Mouse (Mus musculus): ENCODE results near the gene Atg7. TPM values are rescaled to one million over a fixed set of nuclear protein-coding genes. Genes with fewer than 3 reads are reported as not detected.

The Atg7 gene
- total and polyA plus RNA-seq, 2 experiments = 18.8 to 31.7 TPM

DNA sequence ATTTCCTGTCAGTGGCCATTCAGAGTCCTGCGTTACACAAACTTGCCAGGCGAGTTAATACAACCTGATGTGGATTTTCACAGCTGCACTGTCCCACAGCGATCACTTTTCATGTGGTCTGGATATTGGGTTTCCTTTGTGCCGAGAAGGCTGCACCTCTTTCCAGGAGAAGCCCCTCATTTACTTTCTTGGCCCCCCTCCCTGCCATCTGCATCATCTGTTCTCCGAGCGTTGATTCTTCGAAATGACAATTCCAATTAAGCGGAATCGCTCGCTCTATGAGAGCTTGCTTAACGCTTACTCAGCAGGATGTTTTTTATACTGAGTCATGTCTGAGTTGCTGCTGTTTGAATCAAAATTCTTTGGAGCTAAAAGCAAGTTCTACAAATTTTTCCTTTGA is 83.8 kb downstream of the Atg7 start:
- DNase-seq (ENCODE audit: extremely low read depth, low read depth, low spot score) = no peak
- H3K4me3 ChIP-seq (ENCODE audit: insufficient read depth, low read depth, low read length) = no peak overlapping the region
- no peak overlapping the region for H3K9ac ChIP-seq (ENCODE audit: low read depth, low read length)
- no peaks in the 10 kb centered on the region for H3K4me1 ChIP-seq (ENCODE audit: control insufficient read depth, insufficient read depth, low read length)
- no peaks in the 10 kb centered on the region for H3K79me2 ChIP-seq (ENCODE audit: control insufficient read depth, insufficient read depth, low read length)
- 95% methylated on average over 11 of the region's 11 CpGs for WGBS
- H3K27me3 ChIP-seq (ENCODE audit: control insufficient read depth, insufficient read depth, low read length) = no peaks in the 10 kb centered on the region
- TF ChIP-seq POLR2A (IDR thresholded peaks at IDR 0.05; ENCODE audit: extremely low read depth, insufficient read depth, low read length) (no peak), CTCF (IDR thresholded peaks at IDR 0.05; ENCODE audit: low read depth, low read length) (no peak)
- peaks cover 19% of the 10 kb centered on the region for H3K36me3 ChIP-seq (ENCODE audit: control insufficient read depth, insufficient read depth, low read length)
- H3K27ac ChIP-seq (replicated peaks; ENCODE audit: insufficient read depth, low read depth, low read length) = no peak overlapping the region

DNA sequence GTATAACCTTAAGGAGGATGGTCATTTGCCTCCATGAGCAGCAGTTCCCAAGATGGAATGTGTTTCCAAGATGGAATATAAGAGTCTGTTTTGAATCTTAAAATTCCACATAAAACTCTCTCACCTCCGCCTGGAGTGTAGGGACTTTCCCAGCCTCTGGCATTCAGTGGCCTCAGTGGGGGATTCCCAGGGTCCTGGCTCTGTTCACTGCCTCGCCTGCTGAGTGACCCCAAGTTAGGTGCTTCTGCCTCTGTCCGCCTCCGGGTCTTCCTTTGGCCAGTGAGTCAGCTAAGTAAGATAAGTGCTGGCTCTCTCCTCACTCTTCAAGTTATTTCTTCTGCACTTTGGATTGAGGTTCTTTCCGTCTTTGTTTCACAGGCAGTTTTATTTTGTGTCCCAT is 90.3 kb downstream of the Atg7 start:
- TF ChIP-seq POLR2A (IDR thresholded peaks at IDR 0.05; ENCODE audit: extremely low read depth, insufficient read depth, low read length) (no peak), CTCF (IDR thresholded peaks at IDR 0.05; ENCODE audit: low read depth, low read length) (no peak)
- Histone ChIP-seq H3K9ac (ENCODE audit: low read depth, low read length) (no peak overlapping the region), H3K36me3 (ENCODE audit: control insufficient read depth, insufficient read depth, low read length) (peaks cover 19% of the 10 kb centered on the region), H3K27me3 (ENCODE audit: control insufficient read depth, insufficient read depth, low read length) (no peaks in the 10 kb centered on the region), H3K4me1 (ENCODE audit: control insufficient read depth, insufficient read depth, low read length) (no peaks in the 10 kb centered on the region), H3K79me2 (ENCODE audit: control insufficient read depth, insufficient read depth, low read length) (no peaks in the 10 kb centered on the region), H3K4me3 (ENCODE audit: insufficient read depth, low read depth, low read length) (no peak overlapping the region), H3K27ac (replicated peaks; ENCODE audit: insufficient read depth, low read depth, low read length) (no peak overlapping the region)
- WGBS = 69% methylated on average over 5 of the region's 5 CpGs
- DNase-seq (ENCODE audit: extremely low read depth, low read depth, low spot score) = no peak

DNA sequence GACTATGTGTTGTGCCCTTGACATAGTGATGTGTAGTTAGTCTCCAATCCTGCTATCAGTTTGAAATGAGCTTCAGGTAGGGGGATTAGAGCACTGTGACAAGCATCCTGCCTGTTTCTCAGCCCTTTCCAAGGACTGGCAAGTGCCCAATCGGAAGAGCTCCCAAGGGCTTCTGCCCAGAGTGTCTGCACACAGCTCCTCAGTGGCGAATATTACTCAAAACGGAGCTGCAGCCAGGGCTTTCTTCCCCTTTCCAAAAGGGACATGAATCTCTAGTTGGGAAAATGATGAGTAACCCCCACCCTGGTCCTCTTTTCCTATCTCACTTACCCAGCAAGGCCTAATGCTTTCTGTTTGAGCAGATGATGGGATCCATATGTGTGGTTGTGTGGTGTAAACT is 90.8 kb downstream of the Atg7 start:
- Histone ChIP-seq H3K27me3 (ENCODE audit: control insufficient read depth, insufficient read depth, low read length) (no peaks in the 10 kb centered on the region), H3K9ac (ENCODE audit: low read depth, low read length) (no peak overlapping the region), H3K27ac (replicated peaks; ENCODE audit: insufficient read depth, low read depth, low read length) (no peak overlapping the region), H3K4me3 (ENCODE audit: insufficient read depth, low read depth, low read length) (no peak overlapping the region), H3K4me1 (ENCODE audit: control insufficient read depth, insufficient read depth, low read length) (no peaks in the 10 kb centered on the region), H3K36me3 (ENCODE audit: control insufficient read depth, insufficient read depth, low read length) (peaks cover 16% of the 10 kb centered on the region), H3K79me2 (ENCODE audit: control insufficient read depth, insufficient read depth, low read length) (no peaks in the 10 kb centered on the region)
- no peak for DNase-seq (ENCODE audit: extremely low read depth, low read depth, low spot score)
- 79% methylated on average over 3 of the region's 3 CpGs for WGBS
- TF ChIP-seq CTCF (IDR thresholded peaks at IDR 0.05; ENCODE audit: low read depth, low read length) (no peak), POLR2A (IDR thresholded peaks at IDR 0.05; ENCODE audit: extremely low read depth, insufficient read depth, low read length) (no peak)

DNA sequence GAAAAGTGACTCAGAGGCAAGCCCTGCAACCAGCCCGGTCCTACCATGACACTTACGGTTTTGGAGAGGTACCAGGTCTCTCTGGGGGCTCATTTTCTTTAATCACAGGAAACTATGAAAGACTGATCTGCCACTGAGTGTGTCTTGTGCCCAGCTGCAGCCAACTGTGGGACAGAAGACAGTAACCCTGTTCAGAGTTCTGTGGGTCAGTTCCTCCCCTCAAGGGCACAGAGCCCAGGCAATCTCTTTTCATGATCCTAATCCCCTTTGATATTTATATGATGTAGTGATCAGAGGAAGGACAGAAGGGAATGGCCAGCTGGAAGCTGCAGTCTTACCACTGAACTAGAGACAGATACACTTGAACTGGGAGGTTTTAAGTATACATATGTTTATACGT is 92.2 kb downstream of the Atg7 start:
- Histone ChIP-seq H3K4me3 (ENCODE audit: insufficient read depth, low read depth, low read length) (no peak overlapping the region), H3K36me3 (ENCODE audit: control insufficient read depth, insufficient read depth, low read length) (peaks cover 14% of the 10 kb centered on the region), H3K4me1 (ENCODE audit: control insufficient read depth, insufficient read depth, low read length) (no peaks in the 10 kb centered on the region), H3K27me3 (ENCODE audit: control insufficient read depth, insufficient read depth, low read length) (no peaks in the 10 kb centered on the region), H3K79me2 (ENCODE audit: control insufficient read depth, insufficient read depth, low read length) (no peaks in the 10 kb centered on the region), H3K27ac (replicated peaks; ENCODE audit: insufficient read depth, low read depth, low read length) (no peak overlapping the region), H3K9ac (ENCODE audit: low read depth, low read length) (no peak overlapping the region)
- no peak for DNase-seq (ENCODE audit: extremely low read depth, low read depth, low spot score)
- no peak for TF ChIP-seq POLR2A (IDR thresholded peaks at IDR 0.05; ENCODE audit: extremely low read depth, insufficient read depth, low read length)
- no peak for TF ChIP-seq CTCF (IDR thresholded peaks at IDR 0.05; ENCODE audit: low read depth, low read length)
- WGBS = 95% methylated on average over 3 of the region's 3 CpGs

DNA sequence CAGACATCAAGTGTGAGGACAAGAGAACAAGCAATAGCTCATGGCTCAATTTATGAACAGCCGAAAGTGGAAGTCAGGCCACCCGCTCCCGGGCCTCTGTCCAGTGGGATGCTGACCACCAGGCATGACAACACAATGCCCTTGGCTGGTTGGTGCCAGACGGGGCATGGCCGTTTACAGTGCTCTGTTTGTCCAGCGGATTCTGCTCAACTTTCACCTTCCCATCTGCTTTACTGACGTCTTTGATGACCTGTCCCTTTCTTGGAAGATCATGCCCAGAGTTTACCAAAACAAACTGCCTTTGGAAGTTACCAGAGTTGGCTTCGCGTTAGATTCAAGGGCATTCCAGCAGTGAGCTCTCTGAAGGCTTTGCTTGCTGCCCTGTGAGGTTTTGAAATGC is 93.5 kb downstream of the Atg7 start:
- Histone ChIP-seq H3K27ac (replicated peaks; ENCODE audit: insufficient read depth, low read depth, low read length) (no peak overlapping the region), H3K4me3 (ENCODE audit: insufficient read depth, low read depth, low read length) (no peak overlapping the region), H3K27me3 (ENCODE audit: control insufficient read depth, insufficient read depth, low read length) (no peaks in the 10 kb centered on the region), H3K9ac (ENCODE audit: low read depth, low read length) (no peak overlapping the region), H3K4me1 (ENCODE audit: control insufficient read depth, insufficient read depth, low read length) (no peaks in the 10 kb centered on the region), H3K36me3 (ENCODE audit: control insufficient read depth, insufficient read depth, low read length) (peaks cover 10% of the 10 kb centered on the region; the same call in 1 of the 2 replicates), H3K79me2 (ENCODE audit: control insufficient read depth, insufficient read depth, low read length) (no peaks in the 10 kb centered on the region)
- 87% methylated on average over 9 of the region's 9 CpGs for WGBS
- TF ChIP-seq CTCF (IDR thresholded peaks at IDR 0.05; ENCODE audit: low read depth, low read length) (no peak), POLR2A (IDR thresholded peaks at IDR 0.05; ENCODE audit: extremely low read depth, insufficient read depth, low read length) (no peak)
- DNase-seq (ENCODE audit: extremely low read depth, low read depth, low spot score) = peak; percentile 44

DNA sequence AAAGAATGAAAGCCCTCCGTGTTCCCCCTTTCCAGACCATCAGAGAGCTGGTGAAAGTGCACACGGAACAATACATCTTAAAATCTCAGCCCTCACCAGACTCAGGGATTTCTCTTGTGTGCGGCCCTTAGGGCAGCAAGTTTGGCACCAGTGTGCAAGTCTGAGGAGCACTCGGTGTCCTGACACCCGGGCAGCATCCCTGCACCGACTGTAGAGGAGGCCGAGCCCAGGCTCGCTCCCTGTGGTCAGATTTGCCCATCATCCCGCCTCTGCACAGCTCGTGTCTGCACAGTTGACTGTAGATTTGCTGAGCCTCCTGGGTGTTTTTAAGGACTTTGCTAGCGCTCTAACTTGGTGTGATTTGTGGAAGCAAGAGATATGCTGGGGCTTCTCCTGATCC is 94.3 kb downstream of the Atg7 start:
- Histone ChIP-seq H3K27me3 (ENCODE audit: control insufficient read depth, insufficient read depth, low read length) (no peaks in the 10 kb centered on the region), H3K9ac (ENCODE audit: low read depth, low read length) (no peak overlapping the region), H3K79me2 (ENCODE audit: control insufficient read depth, insufficient read depth, low read length) (no peaks in the 10 kb centered on the region), H3K36me3 (ENCODE audit: control insufficient read depth, insufficient read depth, low read length) (peaks cover 8% of the 10 kb centered on the region; the same call in 1 of the 2 replicates), H3K4me3 (ENCODE audit: insufficient read depth, low read depth, low read length) (no peak overlapping the region), H3K27ac (replicated peaks; ENCODE audit: insufficient read depth, low read depth, low read length) (no peak overlapping the region), H3K4me1 (ENCODE audit: control insufficient read depth, insufficient read depth, low read length) (no peaks in the 10 kb centered on the region)
- WGBS = 96% methylated on average over 11 of the region's 11 CpGs
- no peak for DNase-seq (ENCODE audit: extremely low read depth, low read depth, low spot score)
- TF ChIP-seq POLR2A (IDR thresholded peaks at IDR 0.05; ENCODE audit: extremely low read depth, insufficient read depth, low read length) = no peak
- TF ChIP-seq CTCF (IDR thresholded peaks at IDR 0.05; ENCODE audit: low read depth, low read length) = no peak
